Mouse (Mus musculus) cerebral cortex, adult 2 months (tissue): Measurements from ENCODE around the gene Zfp280b.

ENCODE experiments used
- WGBS: fragments of 180-500 bp; shearing (Covaris S2); methylation state at CpG from one replicate; pipeline ENCODE4 v1.1.7; 2018; 5-methylcytosine and 5-hydroxymethylcytosine counted together

Gene Zfp280b

GRCm38 (mm10) chr10:76030496-76030895 lies 2.0 kb upstream of the Zfp280b start:
- 69% methylated on average over 5 of the region's 5 CpGs for WGBS

- WGBS = 40% methylated on average over 14 of the region's 14 CpGs
Measured at GRCm38 (mm10) chr10:76031511-76032401, 694 bp upstream of the Zfp280b start.

GRCm38 (mm10) chr10:76033119-76033455 lies 637 bp downstream of the Zfp280b start:
- 13% methylated on average over 7 of the region's 7 CpGs for WGBS

- 91% methylated on average over 8 of the region's 8 CpGs for WGBS
Measured at GRCm38 (mm10) chr10:76034001-76034600, 1.7 kb downstream of the Zfp280b start.

GRCm38 (mm10) chr10:76036962-76037361 lies 4.5 kb downstream of the Zfp280b start:
- 99% methylated on average over 5 of the region's 5 CpGs for WGBS

- WGBS = 64% methylated on average over 5 of the region's 5 CpGs
Measured at GRCm38 (mm10) chr10:76045343-76045742, 12.9 kb downstream of the Zfp280b start.

- 45% methylated on average over 1 of the region's 1 CpGs for WGBS
Measured at GRCm38 (mm10) chr10:76046754-76047153, 14.3 kb downstream of the Zfp280b start.

GRCm38 (mm10) chr10:76047182-76047869 lies 14.9 kb downstream of the Zfp280b start:
- WGBS = 68% methylated on average over 5 of the region's 5 CpGs

- 77% methylated on average over 6 of the region's 6 CpGs for WGBS
Measured at GRCm38 (mm10) chr10:76048967-76049366, 16.5 kb downstream of the Zfp280b start.

GRCm38 (mm10) chr10:76051860-76052259 lies 19.4 kb downstream of the Zfp280b start:
- 89% methylated on average over 11 of the region's 11 CpGs for WGBS

- WGBS = 94% methylated on average over 5 of the region's 5 CpGs
Measured at GRCm38 (mm10) chr10:76062439-76062838, 30.0 kb downstream of the Zfp280b start.

GRCm38 (mm10) chr10:76067674-76068613 lies 35.5 kb downstream of the Zfp280b start:
- 38% methylated on average over 12 of the region's 12 CpGs for WGBS

GRCm38 (mm10) chr10:76072080-76072479 lies 39.6 kb downstream of the Zfp280b start:
- WGBS = 93% methylated on average over 5 of the region's 5 CpGs

- 93% methylated on average over 2 of the region's 2 CpGs for WGBS
Measured at GRCm38 (mm10) chr10:76077008-76077407, 44.6 kb downstream of the Zfp280b start.
